ENCODE assay signal across 8 mouse cellular contexts in the genomic region with DNA sequence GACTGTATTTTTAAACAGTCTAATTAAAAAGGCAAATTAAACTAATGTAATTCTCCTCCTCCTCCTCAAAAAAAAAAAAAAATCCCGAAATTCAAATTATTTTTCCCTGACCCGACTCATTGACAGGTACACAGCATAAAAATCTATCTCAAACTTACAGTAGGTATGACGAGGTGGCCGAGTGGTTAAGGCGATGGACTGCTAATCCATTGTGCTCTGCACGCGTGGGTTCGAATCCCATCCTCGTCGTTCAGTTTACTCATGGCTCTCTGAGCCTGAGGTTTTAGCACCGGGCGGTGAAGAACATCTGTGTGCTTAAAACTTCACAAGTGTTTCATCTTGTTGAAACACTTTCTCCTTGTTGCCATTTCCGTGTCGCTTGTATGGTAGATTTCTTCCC. TPM values are rescaled to one million over a fixed set of nuclear protein-coding genes. Genes with fewer than 3 reads are reported as not detected.
DNase-seq lines count a peak whose midpoint lies in the region; ATAC-seq and TF ChIP-seq lines count a peak whose summit lies in the region.

No protein-coding gene starts in this region.

- peak overlapping the region; percentile 16; the same call in 1 of the 2 replicates for H3K4me3 ChIP-seq in heart, embryonic 11.5 days (ENCODE audit: low read depth, low read length)
- peak overlapping the region; percentile 7 for H3K4me3 ChIP-seq in limb, embryonic 15.5 days
- no peak overlapping the region for H3K4me3 ChIP-seq in midbrain, postnatal 0 days (ENCODE audit: low read depth, low read length)

- no peaks in the 10 kb centered on the region for H3K27me3 ChIP-seq in heart, embryonic 11.5 days (ENCODE audit: control insufficient read depth, insufficient read depth, low read length)
- no peaks in the 10 kb centered on the region for H3K27me3 ChIP-seq in limb, embryonic 15.5 days
- H3K27me3 ChIP-seq in midbrain, postnatal 0 days (ENCODE audit: insufficient read depth, low read length): no peaks in the 10 kb centered on the region

- WGBS in heart, embryonic 11.5 days (ENCODE audit: insufficient replicate concordance): 1% methylated on average over 14 of the region's 14 CpGs
- 1% methylated on average over 14 of the region's 14 CpGs for WGBS in limb, embryonic 15.5 days
- WGBS in midbrain, postnatal 0 days: under 1% methylated on average over 14 of the region's 14 CpGs

- peak overlapping the region; percentile 54 for H3K4me2 ChIP-seq in heart, embryonic 11.5 days
- peak overlapping the region; percentile 12; the same call in 1 of the 2 replicates for H3K4me2 ChIP-seq in limb, embryonic 15.5 days
- peak overlapping the region; percentile 23 for H3K4me2 ChIP-seq in midbrain, postnatal 0 days (ENCODE audit: low read depth, low read length, poor library complexity, severe bottlenecking)

- peaks cover 3% of the 10 kb centered on the region; the same call in 1 of the 2 replicates for H3K4me1 ChIP-seq in heart, embryonic 11.5 days (ENCODE audit: control insufficient read depth, insufficient read depth, low read length)
- peaks cover 10% of the 10 kb centered on the region; the same call in 1 of the 2 replicates for H3K4me1 ChIP-seq in limb, embryonic 15.5 days
- H3K4me1 ChIP-seq in midbrain, postnatal 0 days (ENCODE audit: insufficient read depth, low read length): no peaks in the 10 kb centered on the region; the same call in 1 of the 2 replicates

- no peak for TF ChIP-seq CTCF in midbrain, postnatal 0 days (IDR thresholded peaks at IDR 0.05)

- H3K36me3 ChIP-seq in heart, embryonic 11.5 days (ENCODE audit: control insufficient read depth, insufficient read depth, low read length): no peaks in the 10 kb centered on the region
- no peaks in the 10 kb centered on the region for H3K36me3 ChIP-seq in limb, embryonic 15.5 days
- no peaks in the 10 kb centered on the region for H3K36me3 ChIP-seq in midbrain, postnatal 0 days (ENCODE audit: insufficient read depth, low read length)

- peak; percentile 54 to 73 for DNase-seq in monocyte, adult 2 months (ENCODE audit: low read depth in 1 of 2, low spot score in 2 of 2)
- peak; percentile 84 for DNase-seq in embryo, embryonic 11 days
- DNase-seq in kidney, adult 9 months: peak; percentile 79
- peak; percentile 81 for DNase-seq in midbrain, postnatal 0 days (ENCODE audit: low spot score)
- DNase-seq in testis, postnatal 10 days (ENCODE audit: low spot score): peak; percentile 79

- no peak overlapping the region for H3K9ac ChIP-seq in heart, embryonic 11.5 days (ENCODE audit: low read depth, low read length)
- H3K9ac ChIP-seq in limb, embryonic 15.5 days: no peak overlapping the region
- H3K9ac ChIP-seq in midbrain, postnatal 0 days (replicated peaks; ENCODE audit: low read length, poor library complexity, severe bottlenecking): no peak overlapping the region

- no peak overlapping the region for H3K27ac ChIP-seq in heart, embryonic 11.5 days (ENCODE audit: low read depth, low read length)
- no peak overlapping the region for H3K27ac ChIP-seq in limb, embryonic 15.5 days
- H3K27ac ChIP-seq in midbrain, postnatal 0 days (ENCODE audit: low read depth, low read length): no peak overlapping the region

- ATAC-seq in monocyte, adult 5-6 weeks (replicated peaks; ENCODE audit: insufficient number of reproducible peaks, low FRiP score, low TSS enrichment, poor library complexity, severe bottlenecking): no peak
- ATAC-seq in heart, embryonic 11.5 days (replicated peaks; ENCODE audit: insufficient number of reproducible peaks, low FRiP score, low TSS enrichment): no peak
- ATAC-seq in limb, embryonic 15.5 days (ENCODE audit: insufficient number of reproducible peaks, low FRiP score, low TSS enrichment, low read depth): no peak
- ATAC-seq in midbrain, postnatal 0 days (ENCODE audit: low FRiP score): no peak

- H3K9me3 ChIP-seq in heart, embryonic 11.5 days (replicated peaks; ENCODE audit: control insufficient read depth, low read length): no peaks in the 10 kb centered on the region
- H3K9me3 ChIP-seq in limb, embryonic 15.5 days: no peaks in the 10 kb centered on the region
- no peaks in the 10 kb centered on the region for H3K9me3 ChIP-seq in midbrain, postnatal 0 days (ENCODE audit: low read length)

RNA-seq across cellular contexts. Expression of a gene that starts 9.1 kb away (rescaled TPM):
- total RNA-seq in monocyte, adult 5-6 weeks (2017): 24.5 to 149 TPM (median 46.4 TPM) in 3 replicates
- polyA plus RNA-seq in heart, embryonic 11.5 days (2014; fragmentation: Nextera tagmentation; extraction: Ambion mirVana): 2.1 and 3.4 TPM in 2 replicates
- polyA plus RNA-seq in limb, embryonic 15.5 days (2015; fragmentation: Nextera tagmentation; extraction: Ambion mirVana): 4.8 and 6.3 TPM in 2 replicates
- 1,176 and 1,474 TPM in 2 replicates for total RNA-seq in midbrain, postnatal 0 days (2014; rRNA removed)
- polyA plus RNA-seq in midbrain, postnatal 0 days (2015; fragmentation: Nextera tagmentation; extraction: Ambion mirVana): 3.9 and 4.0 TPM in 2 replicates

RNA-seq across cellular contexts. Expression of a gene that starts 12.0 kb away (rescaled TPM):
- total RNA-seq in monocyte, adult 5-6 weeks (2017): 1.4 to 11.6 TPM in 2 of 3 replicates, not detected in the other
- 1.4 and 2.3 TPM in 2 replicates for polyA plus RNA-seq in heart, embryonic 11.5 days (2014; fragmentation: Nextera tagmentation; extraction: Ambion mirVana)
- polyA plus RNA-seq in limb, embryonic 15.5 days (2015; fragmentation: Nextera tagmentation; extraction: Ambion mirVana): 4.1 and 7.5 TPM in 2 replicates
- 52.3 and 293 TPM in 2 replicates for total RNA-seq in midbrain, postnatal 0 days (2014; rRNA removed)
- 0.54 and 1.5 TPM in 2 replicates for polyA plus RNA-seq in midbrain, postnatal 0 days (2015; fragmentation: Nextera tagmentation; extraction: Ambion mirVana)

RNA-seq across cellular contexts. Expression of a gene that starts 13.5 kb away (rescaled TPM):
- not detected in 3 replicates for total RNA-seq in monocyte, adult 5-6 weeks (2017)
- 2.8 and 3.1 TPM in 2 replicates for polyA plus RNA-seq in heart, embryonic 11.5 days (2014; fragmentation: Nextera tagmentation; extraction: Ambion mirVana)
- 3.4 and 5.4 TPM in 2 replicates for polyA plus RNA-seq in limb, embryonic 15.5 days (2015; fragmentation: Nextera tagmentation; extraction: Ambion mirVana)
- total RNA-seq in midbrain, postnatal 0 days (2014; rRNA removed): 99.4 and 262 TPM in 2 replicates
- polyA plus RNA-seq in midbrain, postnatal 0 days (2015; fragmentation: Nextera tagmentation; extraction: Ambion mirVana): not detected in 2 replicates

RNA-seq across cellular contexts. Expression of a gene that starts 21.5 kb away (rescaled TPM):
- total RNA-seq in monocyte, adult 5-6 weeks (2017): 0.21 to 4.4 TPM (median 2.1 TPM) in 3 replicates
- 0.43 and 0.66 TPM in 2 replicates for polyA plus RNA-seq in heart, embryonic 11.5 days (2014; fragmentation: Nextera tagmentation; extraction: Ambion mirVana)
- polyA plus RNA-seq in limb, embryonic 15.5 days (2015; fragmentation: Nextera tagmentation; extraction: Ambion mirVana): 0.77 and 0.83 TPM in 2 replicates
- total RNA-seq in midbrain, postnatal 0 days (2014; rRNA removed): 8.7 and 34.2 TPM in 2 replicates
- polyA plus RNA-seq in midbrain, postnatal 0 days (2015; fragmentation: Nextera tagmentation; extraction: Ambion mirVana): 0.16 TPM in 1 of 2 replicates, not detected in the other

RNA-seq across cellular contexts. Expression of a gene that starts 22.1 kb away (rescaled TPM):
- total RNA-seq in monocyte, adult 5-6 weeks (2017): 0.53 to 21.8 TPM (median 16.4 TPM) in 3 replicates
- 0.19 TPM in 1 of 2 replicates, not detected in the other for polyA plus RNA-seq in heart, embryonic 11.5 days (2014; fragmentation: Nextera tagmentation; extraction: Ambion mirVana)
- 1.1 TPM in 1 of 2 replicates, not detected in the other for polyA plus RNA-seq in limb, embryonic 15.5 days (2015; fragmentation: Nextera tagmentation; extraction: Ambion mirVana)
- total RNA-seq in midbrain, postnatal 0 days (2014; rRNA removed): 154 and 239 TPM in 2 replicates
- polyA plus RNA-seq in midbrain, postnatal 0 days (2015; fragmentation: Nextera tagmentation; extraction: Ambion mirVana): 0.21 and 0.23 TPM in 2 replicates
